ENCODE assay signal across 8 mouse cellular contexts in the genomic region with DNA sequence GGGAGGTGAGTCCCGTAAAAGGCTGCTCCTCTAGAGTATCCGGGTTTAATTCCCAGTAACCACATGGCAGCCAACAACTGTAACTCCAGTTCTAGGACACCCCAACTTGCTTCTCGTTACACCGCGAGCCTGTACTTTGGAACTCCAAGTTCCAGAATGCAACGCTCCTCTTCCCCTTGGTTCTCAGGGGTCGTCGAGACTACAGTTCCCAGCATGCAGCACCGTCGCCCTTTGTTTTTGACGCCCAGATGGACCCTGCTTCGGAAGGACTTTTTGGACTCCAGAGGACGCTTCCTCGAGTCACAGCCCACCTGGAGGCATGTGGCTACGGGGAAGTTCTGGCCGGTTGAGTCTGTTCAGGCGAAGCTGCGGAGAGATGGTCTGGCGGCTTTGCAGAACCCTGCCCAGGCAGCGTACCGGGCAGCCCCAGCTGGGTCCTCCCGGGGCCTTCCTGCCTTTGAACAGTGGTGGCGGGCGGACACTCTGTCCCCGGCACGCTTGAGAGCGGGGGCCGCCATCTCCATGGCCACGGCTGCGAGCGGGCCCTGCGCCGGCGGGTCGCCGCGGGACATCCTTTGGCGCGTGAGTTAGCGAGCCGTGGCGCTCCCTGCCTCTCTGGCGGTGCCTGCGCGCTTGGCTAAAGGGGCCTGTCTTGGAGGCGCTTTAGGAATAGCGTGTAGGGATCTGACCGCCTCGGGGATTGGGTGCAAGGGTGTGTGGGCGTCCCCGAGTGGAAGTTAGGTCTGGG. TPM values are rescaled to one million over a fixed set of nuclear protein-coding genes. Genes with fewer than 3 reads are reported as not detected.
DNase-seq lines count a peak whose midpoint lies in the region; ATAC-seq and TF ChIP-seq lines count a peak whose summit lies in the region.

Gene Ndc1, plus strand, starts transcription at position 218 of the 748 bp plus-strand sequence.

- H3K9me3 ChIP-seq in hindbrain, postnatal 0 days (ENCODE audit: low read length) = no peaks in the 10 kb centered on the region

- TF ChIP-seq CTCF in gastrocnemius, adult 2 months (IDR thresholded peaks at IDR 0.05) = no peak
- peak; percentile 10; the same call in 1 of the 2 replicates for TF ChIP-seq CTCF in hindbrain, postnatal 0 days (IDR thresholded peaks at IDR 0.05; ENCODE audit: low read depth)
- TF ChIP-seq CTCF in left cerebral cortex, adult 2 months (IDR thresholded peaks at IDR 0.05) = no peak; the same call in 1 of the 2 replicates

- H3K9ac ChIP-seq in hindbrain, postnatal 0 days (replicated peaks; ENCODE audit: low read length) = peak within 1 kb of the TSS; percentile 87

- H3K36me3 ChIP-seq in hindbrain, postnatal 0 days (ENCODE audit: insufficient read depth, low read length) = no peaks in the 10 kb centered on the region; the same call in 1 of the 2 replicates

- intact Hi-C loops in gastrocnemius, adult 2 months (cut with DNase I) = loop anchor here (5.0 kb wide), 1 partner anchor 115 kb away; the partner anchor contains the start of genes Hspb11 and Lrrc42
- intact Hi-C loops in left cerebral cortex, adult 2 months (cut with DNase I) = loop anchor here (2.0 kb wide), 1 partner anchor 53 kb away; the partner anchor contains the start of gene Yipf1

- peak within 1 kb of the TSS; percentile 63 for H3K4me2 ChIP-seq in hindbrain, postnatal 0 days (ENCODE audit: low read depth, low read length)

- DNase-seq in WW6 (ENCODE audit: low read depth, low spot score) = peak; percentile 71
- peak; percentile 64 to 85 for DNase-seq in cerebellum, postnatal 4 days (ENCODE audit: low spot score in 2 of 2)
- peak; percentile 87 for DNase-seq in gastrocnemius, adult 2 months
- peak; percentile 93 for DNase-seq in hindbrain, postnatal 0 days (ENCODE audit: low spot score)
- peak; percentile 82 to 84 for DNase-seq in left cerebral cortex, adult 2 months (ENCODE audit: extremely low spot score in 1 of 2, low spot score in 2 of 2)
- peak; percentile 83 to 92 for DNase-seq in right cerebral cortex, adult 2 months (ENCODE audit: low spot score in 2 of 2)
- DNase-seq in urinary bladder, postnatal 14 days (ENCODE audit: low spot score) = peak; percentile 76

- no peaks in the 10 kb centered on the region for H3K4me1 ChIP-seq in hindbrain, postnatal 0 days (ENCODE audit: insufficient read depth, low read length)

- under 1% methylated on average over 51 of the region's 51 CpGs for WGBS in hindbrain, postnatal 0 days

- peak within 1 kb of the TSS; percentile 100 for H3K27ac ChIP-seq in gastrocnemius, adult 2 months
- peak within 1 kb of the TSS; percentile 92 for H3K27ac ChIP-seq in hindbrain, postnatal 0 days
- H3K27ac ChIP-seq in left cerebral cortex, adult 2 months = peak within 1 kb of the TSS; percentile 98

- peak within 1 kb of the TSS; percentile 83 for H3K4me3 ChIP-seq in gastrocnemius, adult 2 months
- H3K4me3 ChIP-seq in hindbrain, postnatal 0 days (ENCODE audit: low read length) = peak within 1 kb of the TSS; percentile 71
- peak within 1 kb of the TSS; percentile 51 for H3K4me3 ChIP-seq in left cerebral cortex, adult 2 months

- no peaks in the 10 kb centered on the region for H3K27me3 ChIP-seq in hindbrain, postnatal 0 days (ENCODE audit: insufficient read depth, low read length)

- ATAC-seq in hindbrain, postnatal 0 days = peak; percentile 99
- peak; percentile 87 for ATAC-seq in megakaryocyte, adult 5-6 weeks (ENCODE audit: poor library complexity, severe bottlenecking)

RNA-seq across cellular contexts. Expression of gene Ndc1, which starts in this region (rescaled TPM):
- total RNA-seq in gastrocnemius, adult 2 months (2021) = 1 to 10 TPM; 6.0 to 8.4 TPM
- total RNA-seq in hindbrain, postnatal 0 days (2014; rRNA removed) = 28.2 and 34.8 TPM in 2 replicates
- polyA plus RNA-seq in hindbrain, postnatal 0 days (2015; fragmentation: Nextera tagmentation; extraction: Ambion mirVana) = 17.5 and 19.4 TPM in 2 replicates
- total RNA-seq in left cerebral cortex, adult 2 months (2021) = 1 to 10 TPM; 9.6 to 10.0 TPM
- 49.1 and 51.8 TPM in 2 replicates for total RNA-seq in megakaryocyte, adult 5-6 weeks (2015)
- total RNA-seq in megakaryocyte, adult 5-6 weeks (2017) = 27.7 and 32.6 TPM in 2 replicates

Comparison
In these comparisons a context has a peak if more than half of its experiments do, and no peak if none do; other contexts are left out.
1. Peak in every context shown above with its lines: DNase-seq, ATAC-seq, H3K4me3 ChIP-seq and H3K27ac ChIP-seq.